Mouse (Mus musculus) CH12.LX (cell line): ENCODE measurements around the gene Trim47. TPM values are rescaled to one million over a fixed set of nuclear protein-coding genes. Genes with fewer than 3 reads are reported as not detected.

Source experiments
- DNase-seq: peaks from one replicate; pipeline ENCODE4 v3.0.0-alpha.2; 2013; ENCODE audit errors: extremely low read depth
- H3K27ac ChIP-seq: 2 replicates; pipeline ENCODE4 v1.5.1; 2012; ENCODE audit warnings: low read depth, mild to moderate bottlenecking, control low read depth, moderate library complexity; ENCODE audit not compliant: insufficient read depth
- H3K27me3 ChIP-seq: replicated peaks from 2 replicates; pipeline ENCODE3; 2012; ENCODE audit warnings: inconsistent platforms
- H3K36me3 ChIP-seq, 2 experiments: replicated peaks in 1 of 2; 2 replicates each; pipeline versions ENCODE3 to v1.6.1; 2012; ENCODE audit warnings: inconsistent platforms in 1 of 2, low read length in 1 of 2, mild to moderate bottlenecking in 1 of 2, mixed read lengths in 1 of 2, moderate library complexity in 1 of 2; ENCODE audit not compliant: control insufficient read depth in 1 of 2, insufficient read depth in 1 of 2
- H3K4me1 ChIP-seq, 2 experiments: 2 replicates each; pipeline ENCODE4 v1.6.1; 2012; ENCODE audit warnings: inconsistent platforms in 1 of 2, moderate library complexity in 1 of 2; ENCODE audit not compliant: insufficient read depth in 2 of 2, control insufficient read depth in 1 of 2
- H3K4me2 ChIP-seq: 2 replicates; pipeline ENCODE4 v1.6.1; 2012; ENCODE audit warnings: low read depth, mild to moderate bottlenecking, control low read depth; ENCODE audit not compliant: poor library complexity, insufficient read depth, severe bottlenecking
- H3K4me3 ChIP-seq, 3 experiments: fragments of 150-350 bp in 1 of 3; sonication (generic) in 1 of 3; replicated peaks in 1 of 3; 2 replicates each; pipeline versions ENCODE3 to v1.5.1; 2011 to 2012; ENCODE audit warnings: low read depth in 2 of 3, low read length in 2 of 3, mild to moderate bottlenecking in 2 of 3, moderate library complexity in 2 of 3, control low read depth in 1 of 3, improper control_type of control experiment in 1 of 3, inconsistent platforms in 1 of 3, mixed read lengths in 1 of 3; ENCODE audit not compliant: poor library complexity in 1 of 3
- H3K79me2 ChIP-seq: replicated peaks from 2 replicates; pipeline ENCODE4 v1.6.1; 2012; ENCODE audit warnings: mild to moderate bottlenecking, moderate library complexity; ENCODE audit not compliant: control insufficient read depth, poor library complexity, insufficient read depth, severe bottlenecking; ENCODE audit errors: extremely low read depth
- H3K9ac ChIP-seq: 2 replicates; pipeline ENCODE4 v1.6.1; 2012; ENCODE audit warnings: low read depth, mild to moderate bottlenecking, control low read depth, moderate library complexity; ENCODE audit not compliant: insufficient read depth
- H3K9me3 ChIP-seq: replicated peaks from 2 replicates; pipeline ENCODE3; 2012; ENCODE audit warnings: low read length, inconsistent platforms, mixed read lengths
- BHLHE40 ChIP-seq: IDR thresholded peaks from 2 replicates; pipeline ENCODE4 v1.6.1; 2011; ENCODE audit warnings: mild to moderate bottlenecking, low read depth, low read length, improper control_type of control experiment
- CHD1 ChIP-seq: IDR thresholded peaks from 2 replicates; pipeline ENCODE4 v1.6.1; 2012; ENCODE audit warnings: low read depth, low read length, improper control_type of control experiment, inconsistent platforms
- CHD2 ChIP-seq: IDR thresholded peaks from 2 replicates; pipeline ENCODE4 v1.6.1; 2011; ENCODE audit warnings: low read length, improper control_type of control experiment
- EP300 ChIP-seq: IDR thresholded peaks from 2 replicates; pipeline ENCODE4 v1.6.1; 2011; ENCODE audit warnings: low read length, improper control_type of control experiment
- JUND ChIP-seq: conservative IDR thresholded peaks from 2 replicates; pipeline ENCODE4 v1.6.1; 2011; ENCODE audit warnings: low read depth, low read length, improper control_type of control experiment
- MEF2A ChIP-seq: IDR thresholded peaks from 2 replicates; pipeline ENCODE4 v1.6.1; 2014; ENCODE audit warnings: low read depth, mild to moderate bottlenecking, inconsistent platforms, low read length, improper control_type of control experiment, borderline replicate concordance
- MYC ChIP-seq: IDR thresholded peaks from 2 replicates; pipeline ENCODE4 v1.6.1; 2011; ENCODE audit warnings: low read depth, mild to moderate bottlenecking, improper control_type of control experiment, low read length
- SIN3A ChIP-seq: IDR thresholded peaks from 2 replicates; pipeline ENCODE4 v1.6.1; 2012; ENCODE audit warnings: low read length, improper control_type of control experiment, inconsistent platforms
- USF1 ChIP-seq: IDR thresholded peaks from 2 replicates; pipeline ENCODE4 v1.6.1; 2014; ENCODE audit warnings: low read depth, mild to moderate bottlenecking, inconsistent platforms, low read length, improper control_type of control experiment
- ZKSCAN1 ChIP-seq: IDR thresholded peaks from 2 replicates; pipeline ENCODE4 v1.6.1; 2012; ENCODE audit warnings: low read depth, inconsistent platforms, low read length, improper control_type of control experiment, borderline replicate concordance
- ZNF384 ChIP-seq: IDR thresholded peaks from 2 replicates; pipeline ENCODE4 v1.6.1; 2012; ENCODE audit warnings: low read depth, low read length, improper control_type of control experiment, inconsistent platforms
- dilution Hi-C: fragments of 300-500 bp; cut with MboI; formaldehyde crosslinking; loops from 2 replicates; pipeline ENCODE4 v1.14.3; 2020; ENCODE audit warnings: low sequenced_read_pairs; ENCODE audit not compliant: extremely low pct_unique_long_range_greater_than_20kb, extremely low pct_ligation_motif_present
- in situ Hi-C: fragments of 300-500 bp; cut with MboI; formaldehyde crosslinking; loops from 3 replicates; pipeline ENCODE4 v1.14.3; 2019; ENCODE audit warnings: low sequenced_read_pairs, low pct_ligation_motif_present, low pct_unique_long_range_greater_than_20kb, mixed read lengths
- polyA plus RNA-seq: library from polyadenylated mRNA; unstranded; fragments of >175 nt; gene quantifications from 2 replicates; pipeline ENCODE4 v1.2.1, GENCODE M21; 2012; ENCODE audit warnings: low read depth; ENCODE audit not compliant: insufficient read length
- total RNA-seq, 2 experiments: library from RNA; depleted of rRNA; stranded (reverse); fragments of 300-350 nt in 1 of 2; fragments of >200 nt in 1 of 2; gene quantifications; 2 replicates each; pipeline ENCODE4 v1.2.3; 2012 to 2014

The Trim47 gene
- total and polyA plus RNA-seq, 3 experiments = 0.21 to 0.38 TPM; not detected in 1

DNA sequence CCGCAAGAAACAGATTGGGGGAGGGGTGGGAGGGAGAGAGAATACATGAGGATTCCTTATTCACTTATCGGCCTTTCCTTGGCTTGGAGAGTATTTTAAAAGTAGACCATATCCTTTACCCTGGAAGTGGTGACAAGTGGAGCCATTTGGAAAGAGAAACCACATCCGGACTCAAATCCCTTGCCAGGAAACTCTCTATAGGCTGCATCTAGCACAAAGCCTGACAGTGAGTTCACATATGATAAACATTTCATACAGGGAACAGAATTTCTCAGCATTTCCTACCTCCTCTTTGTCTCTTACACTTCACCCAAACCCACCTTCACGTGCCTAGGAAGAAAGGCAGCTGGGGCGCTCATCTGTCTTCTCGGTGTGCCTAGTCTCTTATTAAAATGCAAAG, 40.2 kb upstream of the Trim47 start:
- peaks cover 6% of the 10 kb centered on the region; the same call in 1 of the 2 replicates for H3K79me2 ChIP-seq
- TF ChIP-seq MYC (0 out of 2 replicates have a peak, but pooled peaks have one; percentile 31), BHLHE40 (peak; percentile 78), CHD2 (no peak)
- no peaks in the 10 kb centered on the region for H3K27me3 ChIP-seq
- no peaks in the 10 kb centered on the region for H3K9me3 ChIP-seq
- peaks cover 0 to 29% of the 10 kb centered on the region in 2 experiments; a peak in 3 of 4 replicates for H3K4me1 ChIP-seq
- in situ Hi-C loops = no loop called here
- H3K36me3 ChIP-seq = peaks cover 18 to 51% of the 10 kb centered on the region in 2 experiments
- no peak for DNase-seq
- H3K4me2 ChIP-seq = peak overlapping the region; percentile 85
- peak overlapping the region; percentile 67 to 75 (median 67) for H3K4me3 ChIP-seq
- H3K9ac ChIP-seq = peak overlapping the region; percentile 71
- H3K27ac ChIP-seq = no peak overlapping the region
- dilution Hi-C loops = no loop called here

DNA sequence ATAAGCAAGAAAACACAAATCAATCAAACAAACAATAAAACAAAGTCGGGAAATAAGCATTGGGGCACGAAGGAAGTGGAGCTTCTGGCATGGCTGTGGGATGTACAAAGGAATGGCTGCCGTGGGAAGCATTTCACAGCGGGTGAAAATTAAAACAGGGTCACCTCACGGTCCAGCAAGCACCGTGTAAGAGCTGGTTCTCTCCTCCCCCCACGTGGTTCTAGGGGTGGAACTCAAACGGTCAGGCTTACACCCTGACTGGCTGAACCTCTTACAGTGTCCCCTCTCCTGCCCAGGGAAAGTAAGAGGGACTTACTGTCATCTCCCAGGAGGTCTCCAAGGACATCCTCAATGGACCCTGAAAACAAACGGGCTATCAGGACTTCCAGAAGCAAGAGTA, 36.0 kb upstream of the Trim47 start:
- Histone ChIP-seq H3K9ac (no peak overlapping the region), H3K27me3 (no peaks in the 10 kb centered on the region)
- no peak for DNase-seq
- TF ChIP-seq MYC = no peak
- no peak for TF ChIP-seq JUND
- no peak for TF ChIP-seq SIN3A
- TF ChIP-seq ZKSCAN1 = no peak
- TF ChIP-seq USF1 = no peak
- TF ChIP-seq CHD2 = no peak
- TF ChIP-seq, all 38 proteins: peak for 0
- peaks cover 42 to 78% of the 10 kb centered on the region in 2 experiments for H3K36me3 ChIP-seq
- peaks cover 6% of the 10 kb centered on the region; the same call in 1 of the 2 replicates for H3K79me2 ChIP-seq
- no peak overlapping the region for H3K4me2 ChIP-seq
- in situ Hi-C loops (no loop called here), dilution Hi-C loops (no loop called here)
- no peaks in the 10 kb centered on the region for H3K9me3 ChIP-seq
- no peak overlapping the region for H3K4me3 ChIP-seq
- no peak overlapping the region for H3K27ac ChIP-seq
- H3K4me1 ChIP-seq = peaks cover 0 to 12% of the 10 kb centered on the region in 2 experiments; a peak in 2 of 4 replicates

DNA sequence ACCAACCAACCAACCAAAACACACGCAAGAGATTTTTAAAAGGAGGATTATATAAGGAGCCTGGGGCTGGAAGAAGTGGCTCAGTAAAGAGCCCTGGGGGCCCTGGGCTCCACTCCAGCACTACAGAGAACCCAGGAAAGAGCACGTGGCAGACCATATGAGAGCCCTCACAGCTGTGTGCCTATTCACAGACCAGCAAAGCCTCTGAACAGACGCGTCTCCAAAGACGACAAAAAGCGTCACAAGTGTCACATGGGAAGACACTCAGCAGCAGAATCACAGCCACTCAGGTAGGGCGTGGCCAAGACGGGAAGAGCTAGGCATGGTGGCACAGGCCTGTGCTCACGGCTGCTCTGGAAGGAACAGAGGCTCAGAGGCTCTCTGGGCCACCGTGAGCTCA, 35.1 kb upstream of the Trim47 start:
- Histone ChIP-seq H3K36me3 (peaks cover 48 to 87% of the 10 kb centered on the region in 2 experiments), H3K9me3 (no peaks in the 10 kb centered on the region), H3K9ac (no peak overlapping the region), H3K27ac (no peak overlapping the region)
- in situ Hi-C loops = no loop called here
- DNase-seq = no peak
- TF ChIP-seq ZNF384 (no peak), EP300 (no peak), JUND (no peak), CHD1 (no peak), MEF2A (no peak)
- TF ChIP-seq, all 38 proteins: peak for 0
- dilution Hi-C loops = no loop called here
- Histone ChIP-seq H3K27me3 (no peaks in the 10 kb centered on the region), H3K4me3 (no peak overlapping the region), H3K79me2 (peaks cover under 1% of the 10 kb centered on the region; the same call in 1 of the 2 replicates), H3K4me1 (peaks cover 0 to 8% of the 10 kb centered on the region in 2 experiments; a peak in 2 of 4 replicates), H3K4me2 (no peak overlapping the region)
